18 mouse cellular contexts compared by ENCODE assay signal in genomic region chr10:63360502-63360901, GRCm38 (mm10).
"Had no signal": no experiment of that assay in that cellular context is flagged by ENCODE, and none has a peak within 500 bp of the region (broad histone marks: within the 10 kb centered on the region; RNA-seq: fewer than 3 reads in every experiment).

No protein-coding gene starts in this region.

- H3K27ac ChIP-seq: midbrain, embryonic 10.5 days; midbrain, embryonic 12.5 days; neural tube, embryonic 13.5 days; neural tube, embryonic 15.5 days had no signal

- H3K9ac ChIP-seq: lung, embryonic 14.5 days; midbrain, embryonic 12.5 days; neural tube, embryonic 13.5 days; neural tube, embryonic 15.5 days had no signal

- H3K27me3 ChIP-seq: midbrain, embryonic 12.5 days; neural tube, embryonic 13.5 days; neural tube, embryonic 15.5 days had no signal

- H3K4me3 ChIP-seq: midbrain, embryonic 10.5 days; midbrain, embryonic 12.5 days; myocyte; neural tube, embryonic 13.5 days; neural tube, embryonic 15.5 days had no signal

- H3K9me3 ChIP-seq: midbrain, embryonic 10.5 days; midbrain, embryonic 12.5 days; neural tube, embryonic 13.5 days; neural tube, embryonic 15.5 days had no signal

- H3K4me1 ChIP-seq: midbrain, embryonic 10.5 days; midbrain, embryonic 12.5 days; neural tube, embryonic 13.5 days; neural tube, embryonic 15.5 days had no signal

- H3K36me3 ChIP-seq: midbrain, embryonic 10.5 days; midbrain, embryonic 12.5 days; neural tube, embryonic 13.5 days; neural tube, embryonic 15.5 days had no signal

- DNase-seq: lung, adult 18-20 months; lung, embryonic 14.5 days; lung, postnatal 10 days; lung, postnatal 4 days; midbrain, embryonic 14.5 days; retina, postnatal 1 day; right cerebral cortex, adult 18-20 months; right cerebral cortex, postnatal 25 days; right cerebral cortex, postnatal 4 days; spleen, adult 18-20 months; thymus, adult 18-20 months; thymus, postnatal 14 days; thymus, postnatal 36 days had no signal
